Mouse (Mus musculus) kidney, embryonic 14.5 days (tissue): ENCODE data around the gene Elp5. TPM values are rescaled to one million over a fixed set of nuclear protein-coding genes. Genes with fewer than 3 reads are reported as not detected.

Experiments
- ATAC-seq: fragments of 200-750 bp; cut with Nextera tagmentation; 2 replicates; pipeline ENCODE4 v1.8.0; 2017; ENCODE audit warnings: moderate number of reproducible peaks, mild to moderate bottlenecking, moderate TSS enrichment, moderate library complexity; ENCODE audit not compliant: low FRiP score, low TSS enrichment
- H3K27ac ChIP-seq: fragments of 300-500 bp; sonication (generic); 2 replicates; pipeline ENCODE4 v1.5.1; 2014; ENCODE audit warnings: low read depth, mild to moderate bottlenecking, low read length, moderate library complexity, mixed read lengths
- H3K27me3 ChIP-seq: fragments of 300-500 bp; sonication (generic); 2 replicates; pipeline ENCODE4 v1.6.1; 2014; ENCODE audit warnings: mild to moderate bottlenecking, low read length; ENCODE audit not compliant: control insufficient read depth, insufficient read depth
- H3K36me3 ChIP-seq: fragments of 300-500 bp; sonication (generic); 2 replicates; pipeline ENCODE4 v1.6.1; 2014; ENCODE audit warnings: low read length, mixed read lengths; ENCODE audit not compliant: control insufficient read depth, insufficient read depth
- H3K4me1 ChIP-seq: fragments of 300-500 bp; sonication (generic); 2 replicates; pipeline ENCODE4 v1.6.1; 2014; ENCODE audit warnings: low read length, mixed read lengths; ENCODE audit not compliant: control insufficient read depth, insufficient read depth
- H3K4me2 ChIP-seq: fragments of 300-500 bp; sonication (generic); replicated peaks from 2 replicates; pipeline ENCODE4 v1.6.1; 2014; ENCODE audit warnings: low read depth, mild to moderate bottlenecking, low read length
- H3K4me3 ChIP-seq: fragments of 300-500 bp; sonication (generic); 2 replicates; pipeline ENCODE4 v1.5.1; 2014; ENCODE audit warnings: mild to moderate bottlenecking, low read length
- H3K9ac ChIP-seq: fragments of 300-500 bp; sonication (generic); 2 replicates; pipeline ENCODE4 v1.6.1; 2014; ENCODE audit warnings: low read depth, mild to moderate bottlenecking, low read length, moderate library complexity
- H3K9me3 ChIP-seq: fragments of 300-500 bp; sonication (generic); 2 replicates; pipeline ENCODE4 v1.6.1; 2016; ENCODE audit warnings: low read length; ENCODE audit not compliant: control insufficient read depth
- WGBS: fragments of 180-500 bp; shearing (Covaris S2); extraction: QIAGEN DNeasy Blood & Tissue Kit; methylation state at CpG from one replicate; pipeline ENCODE4 v1.1.7; 2014; 5-methylcytosine and 5-hydroxymethylcytosine counted together
- polyA plus RNA-seq: library from polyadenylated mRNA; unstranded; fragments of >200 nt; fragmentation: Nextera tagmentation; extraction: Ambion mirVana; gene quantifications from 2 replicates; pipeline ENCODE4 v1.2.1, GENCODE M21; 2014

Gene Elp5
- polyA plus RNA-seq, 1 experiment from 2014 or later, result 117 TPM

DNA sequence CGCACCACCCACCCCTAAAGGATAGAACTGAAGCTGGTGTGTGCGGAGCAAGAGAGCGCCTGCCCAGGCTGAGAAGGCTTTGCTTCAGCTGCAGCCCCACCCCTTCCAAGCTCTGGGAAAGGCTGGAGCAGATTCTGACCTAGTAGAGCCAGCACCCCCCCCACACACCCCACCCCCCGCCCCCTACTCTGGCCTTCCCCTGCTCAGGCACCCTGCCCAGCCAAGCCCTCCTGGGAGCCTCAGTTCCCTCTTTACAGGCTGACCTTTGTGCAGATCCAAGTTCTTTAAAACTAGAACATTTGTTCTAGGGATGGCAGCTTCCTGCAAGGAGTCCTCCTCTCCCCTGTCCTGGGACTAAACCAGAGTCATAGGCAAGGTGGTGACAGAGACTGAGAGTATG, 44.9 kb downstream of the Elp5 start:
- WGBS, result 35% methylated on average over 4 of the region's 4 CpGs
- Histone ChIP-seq H3K9me3 (no peaks in the 10 kb centered on the region), H3K27ac (no peak overlapping the region), H3K4me1 (peaks cover 13% of the 10 kb centered on the region), H3K36me3 (no peaks in the 10 kb centered on the region), H3K4me3 (no peak overlapping the region), H3K27me3 (peaks cover 9% of the 10 kb centered on the region; the same call in 1 of the 2 replicates), H3K9ac (no peak overlapping the region), H3K4me2 (0 out of 2 replicates have a peak overlapping the region, but pooled peaks have one; percentile 6)
- no peak for ATAC-seq

DNA sequence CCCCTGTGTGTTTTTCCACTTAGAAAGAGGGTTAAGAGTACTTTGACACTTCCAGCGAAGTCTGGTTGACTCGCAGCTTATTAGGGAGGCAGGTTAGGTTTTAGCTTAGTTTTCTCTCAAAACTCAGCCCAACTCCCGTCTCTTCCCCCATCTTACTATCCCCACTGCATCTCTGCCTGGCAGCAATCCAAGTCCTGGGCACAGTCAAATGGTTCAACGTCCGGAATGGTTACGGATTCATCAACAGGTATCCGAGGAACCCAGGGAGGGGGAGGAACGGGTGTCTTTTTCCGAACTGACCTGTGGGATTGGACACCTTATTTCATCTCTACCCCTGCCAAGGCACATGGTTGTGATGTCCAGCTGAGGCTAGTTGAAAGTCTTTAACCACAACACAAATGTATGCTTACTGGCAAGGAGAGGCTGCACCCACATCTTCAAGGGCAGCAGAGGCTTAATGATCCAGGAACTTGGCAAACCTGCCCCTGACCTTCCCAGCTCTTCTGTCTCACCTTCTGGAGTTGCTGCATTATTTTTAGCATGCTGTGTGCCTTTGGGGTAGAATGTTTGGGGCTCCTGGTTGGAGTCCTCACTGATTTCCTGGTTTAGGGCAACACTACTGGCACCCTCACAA, 45.5 kb downstream of the Elp5 start:
- H3K36me3 ChIP-seq, result no peaks in the 10 kb centered on the region
- no peak overlapping the region for H3K27ac ChIP-seq
- H3K4me1 ChIP-seq, result peaks cover 13% of the 10 kb centered on the region
- H3K9me3 ChIP-seq, result no peaks in the 10 kb centered on the region
- H3K4me2 ChIP-seq, result peak overlapping the region; percentile 100
- ATAC-seq, result no peak
- no peak overlapping the region for H3K9ac ChIP-seq
- peak overlapping the region; percentile 56; the same call in 1 of the 2 replicates for H3K4me3 ChIP-seq
- peaks cover 9% of the 10 kb centered on the region; the same call in 1 of the 2 replicates for H3K27me3 ChIP-seq
- 29% methylated on average over 9 of the region's 9 CpGs for WGBS

DNA sequence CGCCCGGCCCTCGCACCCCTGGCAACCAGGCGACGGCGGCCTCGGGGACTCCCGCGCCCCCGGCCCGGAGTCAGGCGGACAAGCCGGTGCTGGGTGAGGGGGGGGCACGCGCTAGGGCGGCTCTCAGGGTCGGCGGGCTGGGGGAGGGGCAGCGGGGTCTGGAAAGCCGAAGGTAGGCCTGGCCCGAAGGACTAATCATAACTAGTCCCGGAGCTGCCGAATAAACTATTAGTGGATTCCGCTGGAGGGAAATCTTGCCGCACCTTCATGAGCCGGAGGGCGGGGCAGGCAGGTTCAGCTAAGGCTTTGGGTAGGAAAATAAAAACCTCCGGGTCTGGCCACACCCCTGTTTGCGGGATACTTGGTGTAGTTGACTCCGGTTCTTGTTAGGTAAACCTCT, 46.2 kb downstream of the Elp5 start:
- peak; percentile 16; the same call in 1 of the 2 replicates for ATAC-seq

DNA sequence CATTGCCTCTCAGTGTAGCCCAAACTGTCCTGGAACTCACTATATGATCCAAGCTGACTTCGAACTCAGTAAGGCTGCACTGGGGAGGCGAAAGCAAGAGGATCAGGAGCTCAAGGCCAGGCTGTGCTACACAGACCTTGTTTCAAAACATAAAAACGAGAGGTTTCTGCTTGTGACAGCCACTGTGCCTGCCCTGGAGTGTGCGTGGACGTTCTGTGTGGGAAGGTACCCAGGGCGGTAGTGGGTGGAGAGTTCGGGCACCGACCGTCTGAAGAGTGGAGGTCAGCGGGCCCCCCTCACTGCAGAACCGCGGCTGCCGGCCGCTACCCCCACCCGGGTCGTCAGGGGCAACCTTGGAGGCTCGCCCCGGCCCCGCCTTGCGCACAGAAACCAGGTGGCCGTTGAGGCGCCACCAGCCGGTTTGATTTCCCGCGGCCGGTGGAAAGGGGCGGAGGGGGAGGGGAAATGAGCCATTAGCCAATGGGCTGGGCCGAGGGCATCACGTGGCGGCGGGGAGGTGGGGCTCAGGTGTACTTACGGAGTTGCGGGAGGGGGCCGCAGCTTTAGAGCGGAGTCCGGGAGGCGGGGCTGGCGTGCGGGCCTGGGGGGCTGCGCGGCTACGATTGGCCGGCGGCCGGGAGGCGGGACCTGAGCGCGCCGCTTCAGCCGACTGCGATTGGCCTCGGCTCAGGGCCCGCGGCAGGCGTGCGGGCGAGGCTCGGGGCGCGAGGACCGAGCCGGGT, 47.0 kb downstream of the Elp5 start, which contains the start of gene Ybx2:
TSS of gene Ybx2 (plus strand) at position 660 of the 743 bp plus-strand sequence.
- ATAC-seq, result peak; percentile 89
- WGBS, result 3% methylated on average over 58 of the region's 62 CpGs

More for the DNA sequence above, 46.2 kb downstream of the Elp5 start:
- H3K4me1 ChIP-seq, result peaks cover 13% of the 10 kb centered on the region
- WGBS, result 2% methylated on average over 30 of the region's 30 CpGs
- H3K4me3 ChIP-seq, result peak overlapping the region; percentile 56
- H3K36me3 ChIP-seq, result no peaks in the 10 kb centered on the region
- H3K9me3 ChIP-seq, result no peaks in the 10 kb centered on the region
- H3K4me2 ChIP-seq, result peak overlapping the region; percentile 100
- H3K9ac ChIP-seq, result peak overlapping the region; percentile 66
- peaks cover 9% of the 10 kb centered on the region; the same call in 1 of the 2 replicates for H3K27me3 ChIP-seq
- peak overlapping the region; percentile 11; the same call in 1 of the 2 replicates for H3K27ac ChIP-seq

DNA sequence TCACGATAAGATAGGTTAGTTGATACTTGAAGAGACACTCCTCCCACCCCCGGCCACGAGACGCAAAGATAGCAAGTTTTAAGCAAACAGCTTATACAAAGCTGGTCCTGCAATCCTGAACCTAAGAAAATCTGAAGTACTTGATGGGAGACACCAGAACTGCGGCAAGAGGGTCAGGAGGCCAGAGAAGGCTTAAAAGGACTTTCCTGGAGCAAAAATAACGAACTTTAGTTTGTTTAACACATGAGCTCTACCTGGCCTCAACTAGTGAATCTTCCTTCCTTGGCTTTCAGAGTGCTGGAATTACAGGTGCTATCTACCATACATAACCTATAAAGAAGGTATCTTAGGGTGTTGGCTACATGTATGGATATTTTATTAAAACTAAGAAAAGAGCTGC, 47.6 kb downstream of the Elp5 start:
- H3K4me3 ChIP-seq, result peak overlapping the region; percentile 56
- H3K9ac ChIP-seq, result no peak overlapping the region
- H3K4me2 ChIP-seq, result peak overlapping the region; percentile 100; the same call in 1 of the 2 replicates
- H3K27ac ChIP-seq, result no peak overlapping the region
- H3K9me3 ChIP-seq, result no peaks in the 10 kb centered on the region
- H3K4me1 ChIP-seq, result peaks cover 13% of the 10 kb centered on the region
- no peaks in the 10 kb centered on the region for H3K36me3 ChIP-seq
- peaks cover 9% of the 10 kb centered on the region; the same call in 1 of the 2 replicates for H3K27me3 ChIP-seq
- 16% methylated on average over 6 of the region's 6 CpGs for WGBS
- ATAC-seq, result no peak

More for the DNA sequence above, 47.0 kb downstream of the Elp5 start, which contains the start of gene Ybx2:
- H3K4me3 ChIP-seq, result peak within 1 kb of the TSS; percentile 56
- peak within 1 kb of the TSS; percentile 100 for H3K4me2 ChIP-seq
- peaks cover 9% of the 10 kb centered on the region; the same call in 1 of the 2 replicates for H3K27me3 ChIP-seq
- H3K9ac ChIP-seq, result peak within 1 kb of the TSS; percentile 66
- no peaks in the 10 kb centered on the region for H3K36me3 ChIP-seq
- H3K4me1 ChIP-seq, result peaks cover 13% of the 10 kb centered on the region
- no peaks in the 10 kb centered on the region for H3K9me3 ChIP-seq
- H3K27ac ChIP-seq, result peak within 1 kb of the TSS; percentile 11; the same call in 1 of the 2 replicates

DNA sequence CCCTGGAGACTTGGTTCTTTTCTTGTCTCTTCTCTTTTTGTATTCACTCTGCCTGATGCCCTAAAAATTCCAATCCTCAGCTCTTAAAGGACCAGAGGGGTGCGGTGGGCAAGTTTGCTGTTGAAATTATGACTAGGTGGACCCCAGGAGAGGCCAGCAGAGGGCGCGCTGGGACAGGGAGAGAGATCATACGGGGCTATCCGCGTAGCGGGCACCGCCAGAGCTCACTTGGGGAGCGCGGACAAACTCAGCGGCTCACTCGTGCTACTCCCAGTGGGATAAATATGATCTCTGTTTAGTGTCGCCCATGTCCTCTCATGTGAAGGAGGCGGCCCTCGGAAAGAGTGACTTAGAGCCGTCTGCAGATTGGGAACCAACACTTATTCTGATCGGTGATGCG, 48.1 kb downstream of the Elp5 start:
- H3K27me3 ChIP-seq, result peaks cover 9% of the 10 kb centered on the region; the same call in 1 of the 2 replicates
- H3K9me3 ChIP-seq, result no peaks in the 10 kb centered on the region
- peak; percentile 53 for ATAC-seq
- peaks cover 13% of the 10 kb centered on the region for H3K4me1 ChIP-seq
- peak overlapping the region; percentile 11; the same call in 1 of the 2 replicates for H3K4me3 ChIP-seq
- no peak overlapping the region for H3K9ac ChIP-seq
- WGBS, result under 1% methylated on average over 18 of the region's 18 CpGs
- no peak overlapping the region for H3K27ac ChIP-seq
- no peaks in the 10 kb centered on the region for H3K36me3 ChIP-seq
- H3K4me2 ChIP-seq, result peak overlapping the region; percentile 38

DNA sequence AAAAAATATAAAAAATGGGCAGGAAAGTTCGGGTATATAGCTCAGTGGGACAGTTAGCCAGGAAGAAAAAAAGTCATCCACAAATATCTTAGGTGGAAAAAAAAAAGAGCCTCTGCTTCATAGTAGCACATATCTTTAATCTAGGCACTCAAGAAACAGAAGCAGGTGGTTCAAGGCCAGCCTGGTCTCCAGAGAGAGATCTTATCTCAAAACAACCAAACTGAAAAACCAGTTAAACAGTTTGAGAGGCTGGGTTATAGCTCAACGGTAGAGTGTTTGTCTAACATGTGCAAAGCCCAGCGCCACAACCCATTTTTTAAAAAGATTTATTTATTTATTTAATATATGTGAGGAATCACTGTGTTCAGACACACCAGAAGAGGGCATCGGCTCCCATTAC, 49.3 kb downstream of the Elp5 start:
- 74% methylated on average over 4 of the region's 4 CpGs for WGBS
- Histone ChIP-seq H3K27me3 (peaks cover 9% of the 10 kb centered on the region; the same call in 1 of the 2 replicates), H3K27ac (no peak overlapping the region), H3K4me3 (no peak overlapping the region), H3K9me3 (no peaks in the 10 kb centered on the region), H3K9ac (no peak overlapping the region), H3K4me2 (no peak overlapping the region), H3K36me3 (no peaks in the 10 kb centered on the region), H3K4me1 (peaks cover 13% of the 10 kb centered on the region)
- no peak for ATAC-seq

DNA sequence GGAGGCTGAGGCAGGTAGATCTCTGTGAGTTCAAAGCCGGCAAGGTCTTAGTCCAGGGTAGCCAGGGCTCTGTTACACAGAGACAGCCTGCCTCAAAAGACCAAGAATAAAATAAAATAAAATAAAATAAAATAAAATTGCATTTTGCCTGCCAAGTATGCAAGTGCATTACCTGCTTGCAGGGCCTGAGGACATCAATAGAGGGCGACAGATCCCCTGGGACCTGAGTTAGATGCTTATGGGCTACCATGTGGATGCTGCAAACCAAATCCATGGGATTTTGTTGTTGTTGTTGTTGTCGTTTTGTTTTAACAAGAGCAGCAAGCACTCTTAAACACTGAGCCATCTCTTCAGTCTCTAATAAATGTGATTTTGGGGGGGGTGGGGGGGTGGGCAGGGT, 50.1 kb downstream of the Elp5 start:
- Histone ChIP-seq H3K27me3 (peaks cover 6% of the 10 kb centered on the region; the same call in 1 of the 2 replicates), H3K36me3 (no peaks in the 10 kb centered on the region), H3K9me3 (no peaks in the 10 kb centered on the region), H3K27ac (no peak overlapping the region), H3K4me3 (no peak overlapping the region), H3K4me2 (no peak overlapping the region), H3K9ac (no peak overlapping the region), H3K4me1 (peaks cover 12% of the 10 kb centered on the region)
- 52% methylated on average over 3 of the region's 3 CpGs for WGBS
- ATAC-seq, result no peak
